Mouse (Mus musculus): ENCODE data around the gene Asxl1. TPM values are rescaled to one million over a fixed set of nuclear protein-coding genes. Genes with fewer than 3 reads are reported as not detected.

The Asxl1 gene
- polyA plus RNA-seq, 1 experiment = 56.2 TPM

- no peak overlapping the region for H3K4me3 ChIP-seq (replicated peaks; ENCODE audit: control insufficient read depth, low read depth, low read length)
- H3K4me1 ChIP-seq (ENCODE audit: control insufficient read depth, insufficient read depth, low read length) = no peaks in the 10 kb centered on the region
- no peak for TF ChIP-seq CTCF (IDR thresholded peaks at IDR 0.05; ENCODE audit: control insufficient read depth, insufficient read depth, low read length)
- no peak for TF ChIP-seq POLR2A (IDR thresholded peaks at IDR 0.05; ENCODE audit: borderline replicate concordance, control insufficient read depth, low read depth, low read length)
- H3K27ac ChIP-seq (ENCODE audit: control insufficient read depth, insufficient read depth, low read depth, low read length, poor library complexity) = no peak overlapping the region
These were observed 25.2 kb downstream of the Asxl1 start for GRCm38 (mm10) chr2:153370871-153371270.

- Histone ChIP-seq H3K4me1 (ENCODE audit: control insufficient read depth, insufficient read depth, low read length) (no peaks in the 10 kb centered on the region), H3K27ac (ENCODE audit: control insufficient read depth, insufficient read depth, low read depth, low read length, poor library complexity) (no peak overlapping the region), H3K4me3 (replicated peaks; ENCODE audit: control insufficient read depth, low read depth, low read length) (no peak overlapping the region)
- TF ChIP-seq POLR2A (IDR thresholded peaks at IDR 0.05; ENCODE audit: borderline replicate concordance, control insufficient read depth, low read depth, low read length) (no peak), CTCF (IDR thresholded peaks at IDR 0.05; ENCODE audit: control insufficient read depth, insufficient read depth, low read length) (no peak)
- WGBS = 90% methylated on average over 2 of the region's 2 CpGs
These were observed 29.8 kb downstream of the Asxl1 start for GRCm38 (mm10) chr2:153375380-153375779.

- WGBS = 84% methylated on average over 1 of the region's 1 CpGs
- TF ChIP-seq CTCF (IDR thresholded peaks at IDR 0.05; ENCODE audit: control insufficient read depth, insufficient read depth, low read length) (no peak), POLR2A (IDR thresholded peaks at IDR 0.05; ENCODE audit: borderline replicate concordance, control insufficient read depth, low read depth, low read length) (no peak)
- no peak overlapping the region for H3K4me3 ChIP-seq (replicated peaks; ENCODE audit: control insufficient read depth, low read depth, low read length)
- no peaks in the 10 kb centered on the region; the same call in 1 of the 2 replicates for H3K4me1 ChIP-seq (ENCODE audit: control insufficient read depth, insufficient read depth, low read length)
- no peak overlapping the region for H3K27ac ChIP-seq (ENCODE audit: control insufficient read depth, insufficient read depth, low read depth, low read length, poor library complexity)
These were observed 34.9 kb downstream of the Asxl1 start for GRCm38 (mm10) chr2:153380479-153380878.

- H3K4me1 ChIP-seq (ENCODE audit: control insufficient read depth, insufficient read depth, low read length) = no peaks in the 10 kb centered on the region
- 62% methylated on average over 2 of the region's 2 CpGs for WGBS
- no peak overlapping the region for H3K27ac ChIP-seq (ENCODE audit: control insufficient read depth, insufficient read depth, low read depth, low read length, poor library complexity)
- TF ChIP-seq CTCF (IDR thresholded peaks at IDR 0.05; ENCODE audit: control insufficient read depth, insufficient read depth, low read length) (no peak), POLR2A (IDR thresholded peaks at IDR 0.05; ENCODE audit: borderline replicate concordance, control insufficient read depth, low read depth, low read length) (no peak)
- H3K4me3 ChIP-seq (replicated peaks; ENCODE audit: control insufficient read depth, low read depth, low read length) = no peak overlapping the region
These were observed 44.2 kb downstream of the Asxl1 start for GRCm38 (mm10) chr2:153389831-153390230.

- H3K27ac ChIP-seq (ENCODE audit: control insufficient read depth, insufficient read depth, low read depth, low read length, poor library complexity) = no peak overlapping the region
- 95% methylated on average over 10 of the region's 10 CpGs for WGBS
- TF ChIP-seq CTCF (IDR thresholded peaks at IDR 0.05; ENCODE audit: control insufficient read depth, insufficient read depth, low read length) (no peak), POLR2A (IDR thresholded peaks at IDR 0.05; ENCODE audit: borderline replicate concordance, control insufficient read depth, low read depth, low read length) (no peak)
- no peak overlapping the region for H3K4me3 ChIP-seq (replicated peaks; ENCODE audit: control insufficient read depth, low read depth, low read length)
- H3K4me1 ChIP-seq (ENCODE audit: control insufficient read depth, insufficient read depth, low read length) = no peaks in the 10 kb centered on the region
These were observed 47.4 kb downstream of the Asxl1 start for GRCm38 (mm10) chr2:153393045-153393444.

- 80% methylated on average over 11 of the region's 11 CpGs for WGBS
- Histone ChIP-seq H3K27ac (ENCODE audit: control insufficient read depth, insufficient read depth, low read depth, low read length, poor library complexity) (no peak overlapping the region), H3K4me1 (ENCODE audit: control insufficient read depth, insufficient read depth, low read length) (no peaks in the 10 kb centered on the region), H3K4me3 (replicated peaks; ENCODE audit: control insufficient read depth, low read depth, low read length) (no peak overlapping the region)
- no peak for TF ChIP-seq POLR2A (IDR thresholded peaks at IDR 0.05; ENCODE audit: borderline replicate concordance, control insufficient read depth, low read depth, low read length)
- TF ChIP-seq CTCF (IDR thresholded peaks at IDR 0.05; ENCODE audit: control insufficient read depth, insufficient read depth, low read length) = no peak
These were observed 52.3 kb downstream of the Asxl1 start for GRCm38 (mm10) chr2:153397790-153398515.

- no peak overlapping the region for H3K27ac ChIP-seq (ENCODE audit: control insufficient read depth, insufficient read depth, low read depth, low read length, poor library complexity)
- no peak overlapping the region for H3K4me3 ChIP-seq (replicated peaks; ENCODE audit: control insufficient read depth, low read depth, low read length)
- TF ChIP-seq CTCF (IDR thresholded peaks at IDR 0.05; ENCODE audit: control insufficient read depth, insufficient read depth, low read length) = no peak
- no peaks in the 10 kb centered on the region for H3K4me1 ChIP-seq (ENCODE audit: control insufficient read depth, insufficient read depth, low read length)
- WGBS = 90% methylated on average over 15 of the region's 15 CpGs
These were observed 53.5 kb downstream of the Asxl1 start for GRCm38 (mm10) chr2:153399166-153399565.

- TF ChIP-seq CTCF (IDR thresholded peaks at IDR 0.05; ENCODE audit: control insufficient read depth, insufficient read depth, low read length) (no peak), POLR2A (IDR thresholded peaks at IDR 0.05; ENCODE audit: borderline replicate concordance, control insufficient read depth, low read depth, low read length) (no peak)
- Histone ChIP-seq H3K27ac (ENCODE audit: control insufficient read depth, insufficient read depth, low read depth, low read length, poor library complexity) (no peak overlapping the region), H3K4me3 (replicated peaks; ENCODE audit: control insufficient read depth, low read depth, low read length) (no peak overlapping the region), H3K4me1 (ENCODE audit: control insufficient read depth, insufficient read depth, low read length) (no peaks in the 10 kb centered on the region)
- 85% methylated on average over 3 of the region's 3 CpGs for WGBS
These were observed 58.4 kb downstream of the Asxl1 start for GRCm38 (mm10) chr2:153404062-153404461.

- WGBS = 84% methylated on average over 3 of the region's 3 CpGs
- no peak overlapping the region for H3K27ac ChIP-seq (ENCODE audit: control insufficient read depth, insufficient read depth, low read depth, low read length, poor library complexity)
- H3K4me3 ChIP-seq (replicated peaks; ENCODE audit: control insufficient read depth, low read depth, low read length) = no peak overlapping the region
- TF ChIP-seq POLR2A (IDR thresholded peaks at IDR 0.05; ENCODE audit: borderline replicate concordance, control insufficient read depth, low read depth, low read length) (no peak), CTCF (IDR thresholded peaks at IDR 0.05; ENCODE audit: control insufficient read depth, insufficient read depth, low read length) (no peak)
- H3K4me1 ChIP-seq (ENCODE audit: control insufficient read depth, insufficient read depth, low read length) = no peaks in the 10 kb centered on the region; the same call in 1 of the 2 replicates
These were observed 59.3 kb downstream of the Asxl1 start for GRCm38 (mm10) chr2:153404882-153405281.
